Mouse (Mus musculus): Measurements from ENCODE around the gene Gprc5d. TPM values are rescaled to one million over a fixed set of nuclear protein-coding genes. Genes with fewer than 3 reads are reported as not detected.

Gprc5d gene
- polyA plus RNA-seq, 1 experiment from 2014 or later, result not detected

DNA sequence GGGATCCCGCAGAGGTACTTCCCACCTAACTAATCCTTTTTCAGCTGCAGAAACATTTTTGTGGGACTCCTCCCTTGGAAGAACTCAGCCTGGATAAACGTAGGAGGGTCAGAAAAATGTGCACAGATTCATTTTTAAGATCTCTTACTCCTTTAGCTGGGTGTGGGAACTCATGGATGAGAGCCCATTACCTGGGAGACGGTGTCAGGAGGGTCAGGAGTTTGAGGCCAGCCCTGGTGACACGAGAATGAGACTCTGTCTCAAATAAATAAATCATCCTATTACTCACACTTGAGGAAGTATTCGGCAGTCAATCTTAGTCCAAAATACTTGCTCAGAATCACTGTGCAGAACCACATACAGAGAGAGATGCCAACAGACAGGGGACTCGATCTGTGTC is 48.2 kb downstream of the Gprc5d start:
- ATAC-seq (ENCODE audit: insufficient number of reproducible peaks, insufficient read depth, low FRiP score, low read depth), result no peak
- no peaks in the 10 kb centered on the region for H3K36me3 ChIP-seq (ENCODE audit: control insufficient read depth, insufficient read depth, low read length)
- H3K9ac ChIP-seq (ENCODE audit: low read length), result no peak overlapping the region
- no peaks in the 10 kb centered on the region for H3K27me3 ChIP-seq (ENCODE audit: control insufficient read depth, insufficient read depth, low read length)
- 76% methylated on average over 6 of the region's 6 CpGs for WGBS
- no peak overlapping the region for H3K4me3 ChIP-seq (ENCODE audit: control insufficient read depth in 1 of 2, insufficient read depth in 1 of 2, low read depth in 1 of 2, low read length in 2 of 2)
- no peak overlapping the region for H3K27ac ChIP-seq (replicated peaks in 1 of 2; ENCODE audit: control insufficient read depth in 1 of 2, insufficient read depth in 1 of 2, low read depth in 2 of 2, low read length in 2 of 2)
- H3K9me3 ChIP-seq (ENCODE audit: control insufficient read depth, low read length), result no peaks in the 10 kb centered on the region
- no peak overlapping the region for H3K4me2 ChIP-seq (ENCODE audit: low read length)
- H3K4me1 ChIP-seq (ENCODE audit: control insufficient read depth in 2 of 2, insufficient read depth in 2 of 2, low read length in 2 of 2), result peaks cover 9 to 16% of the 10 kb centered on the region in 2 experiments

DNA sequence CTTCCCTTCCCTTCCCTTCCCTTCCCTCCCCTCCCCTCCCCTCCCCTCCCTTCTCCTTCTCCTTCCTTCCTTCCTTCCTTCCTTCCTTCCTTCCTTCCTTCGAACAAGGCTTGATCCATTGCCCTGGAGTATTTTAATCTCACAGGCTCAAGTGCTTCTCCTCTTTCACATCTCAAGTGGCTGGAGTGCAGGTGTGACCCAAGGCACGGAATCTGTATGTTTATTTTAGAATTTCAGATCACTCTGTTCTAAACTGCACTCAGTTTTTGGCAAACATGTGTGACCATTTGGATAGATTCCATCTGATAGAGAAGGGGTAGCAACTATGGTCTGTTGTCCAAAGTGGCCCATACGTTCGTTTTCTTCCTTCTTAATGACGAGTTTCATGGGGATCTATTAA is 49.9 kb downstream of the Gprc5d start:
- H3K27ac ChIP-seq (replicated peaks in 1 of 2; ENCODE audit: control insufficient read depth in 1 of 2, insufficient read depth in 1 of 2, low read depth in 2 of 2, low read length in 2 of 2), result no peak overlapping the region
- WGBS, result 71% methylated on average over 5 of the region's 5 CpGs
- H3K27me3 ChIP-seq (ENCODE audit: control insufficient read depth, insufficient read depth, low read length), result no peaks in the 10 kb centered on the region
- H3K4me2 ChIP-seq (ENCODE audit: low read length), result no peak overlapping the region
- H3K9me3 ChIP-seq (ENCODE audit: control insufficient read depth, low read length), result no peaks in the 10 kb centered on the region
- no peak overlapping the region for H3K4me3 ChIP-seq (ENCODE audit: control insufficient read depth in 1 of 2, insufficient read depth in 1 of 2, low read depth in 1 of 2, low read length in 2 of 2)
- peaks cover 9 to 17% of the 10 kb centered on the region in 2 experiments for H3K4me1 ChIP-seq (ENCODE audit: control insufficient read depth in 2 of 2, insufficient read depth in 2 of 2, low read length in 2 of 2)
- no peaks in the 10 kb centered on the region for H3K36me3 ChIP-seq (ENCODE audit: control insufficient read depth, insufficient read depth, low read length)
- ATAC-seq (ENCODE audit: insufficient number of reproducible peaks, insufficient read depth, low FRiP score, low read depth), result no peak
- no peak overlapping the region for H3K9ac ChIP-seq (ENCODE audit: low read length)

DNA sequence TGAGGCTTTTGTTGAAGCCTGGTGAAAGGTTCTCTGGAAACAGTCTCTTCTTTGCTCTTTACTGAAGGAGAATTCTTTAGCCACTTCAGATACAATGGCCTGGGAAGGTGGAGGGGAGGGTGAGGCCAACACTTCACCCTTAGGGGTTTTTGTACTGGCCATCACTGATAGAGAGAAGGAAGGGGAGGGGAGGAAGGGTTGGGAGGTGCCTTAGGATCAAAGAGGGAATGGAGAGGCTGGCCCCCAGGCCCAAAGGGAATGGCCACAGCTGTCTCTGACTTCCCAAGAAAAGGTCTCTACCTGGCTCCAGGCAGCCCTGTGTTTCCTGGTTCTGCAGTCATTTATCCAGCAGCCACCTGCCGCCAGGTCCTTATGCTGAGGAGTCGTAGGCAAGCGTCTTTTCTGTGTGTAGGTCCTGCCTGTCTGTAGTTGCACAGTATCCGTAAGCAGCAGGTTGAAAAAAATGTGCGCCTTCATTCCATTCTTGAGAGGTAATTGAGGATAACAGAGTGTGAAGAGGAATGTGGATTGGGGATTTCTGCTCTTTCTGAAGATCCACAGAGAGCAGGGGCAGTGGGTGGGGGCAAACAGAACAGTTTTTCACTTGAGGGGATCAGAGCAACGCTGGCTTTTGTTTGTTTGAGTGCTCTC is 51.2 kb downstream of the Gprc5d start:
- H3K27me3 ChIP-seq (ENCODE audit: control insufficient read depth, insufficient read depth, low read length), result 0 out of 2 replicates have a peak, but pooled peaks cover 5% of the 10 kb centered on the region
- no peak for ATAC-seq (ENCODE audit: insufficient number of reproducible peaks, insufficient read depth, low FRiP score, low read depth)
- no peak overlapping the region for H3K4me3 ChIP-seq (ENCODE audit: control insufficient read depth in 1 of 2, insufficient read depth in 1 of 2, low read depth in 1 of 2, low read length in 2 of 2)
- no peak overlapping the region for H3K9ac ChIP-seq (ENCODE audit: low read length)
- peaks cover 9 to 17% of the 10 kb centered on the region in 2 experiments for H3K4me1 ChIP-seq (ENCODE audit: control insufficient read depth in 2 of 2, insufficient read depth in 2 of 2, low read length in 2 of 2)
- WGBS, result 31% methylated on average over 6 of the region's 6 CpGs
- H3K9me3 ChIP-seq (ENCODE audit: control insufficient read depth, low read length), result no peaks in the 10 kb centered on the region
- H3K27ac ChIP-seq (replicated peaks in 1 of 2; ENCODE audit: control insufficient read depth in 1 of 2, insufficient read depth in 1 of 2, low read depth in 2 of 2, low read length in 2 of 2), result 0 out of 4 replicates have a peak overlapping the region, but pooled peaks of 1 of the 2 experiments have one; percentile 1
- H3K4me2 ChIP-seq (ENCODE audit: low read length), result peak overlapping the region; percentile 86
- no peaks in the 10 kb centered on the region for H3K36me3 ChIP-seq (ENCODE audit: control insufficient read depth, insufficient read depth, low read length)

DNA sequence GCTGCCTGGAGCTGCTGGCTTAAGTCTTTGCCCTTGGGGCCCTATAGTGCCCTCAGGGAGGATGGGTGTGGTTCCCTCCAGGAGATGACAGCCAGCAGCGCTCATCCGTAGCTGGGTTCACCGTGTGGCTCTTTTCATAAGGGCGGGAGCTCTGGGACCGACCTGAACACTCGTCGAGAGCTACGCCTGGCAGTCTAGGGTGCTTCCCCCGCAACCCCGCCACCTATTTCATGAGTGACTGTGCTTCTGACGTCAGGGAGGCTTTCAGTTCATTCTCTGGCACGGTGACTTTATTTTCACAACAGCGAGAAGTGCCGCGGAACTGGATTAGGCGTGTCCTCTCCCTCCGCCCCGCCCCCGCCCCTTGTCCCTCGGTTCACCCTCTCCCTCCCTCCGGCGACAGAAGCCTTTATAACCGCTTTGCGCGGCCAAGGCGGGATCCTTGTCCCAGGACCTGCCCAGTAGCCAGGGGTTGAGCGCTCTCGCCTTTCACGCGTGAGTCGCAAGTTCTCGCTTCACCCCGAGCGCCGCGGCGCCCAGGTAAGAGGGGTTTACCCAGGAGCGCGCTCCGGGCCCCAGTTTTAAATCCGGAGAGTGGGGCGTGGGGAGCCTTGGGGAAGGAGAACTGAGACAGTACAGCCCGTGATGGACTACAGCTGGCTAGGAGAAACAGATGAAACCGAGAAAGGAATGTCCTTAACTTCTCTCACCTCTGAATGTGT is 52.7 kb downstream of the Gprc5d start, which contains the start of gene Gprc5a:
Gene Gprc5a (plus strand): TSS at position 416 of the 722 bp plus-strand sequence.
- WGBS, result under 1% methylated on average over 44 of the region's 44 CpGs
- Histone ChIP-seq H3K9me3 (ENCODE audit: control insufficient read depth, low read length) (no peaks in the 10 kb centered on the region), H3K4me2 (ENCODE audit: low read length) (peak within 1 kb of the TSS; percentile 86), H3K4me3 (ENCODE audit: control insufficient read depth in 1 of 2, insufficient read depth in 1 of 2, low read depth in 1 of 2, low read length in 2 of 2) (peak within 1 kb of the TSS; percentile 52 to 55), H3K4me1 (ENCODE audit: control insufficient read depth in 2 of 2, insufficient read depth in 2 of 2, low read length in 2 of 2) (peaks cover 9 to 17% of the 10 kb centered on the region in 2 experiments), H3K27me3 (ENCODE audit: control insufficient read depth, insufficient read depth, low read length) (0 out of 2 replicates have a peak, but pooled peaks cover 5% of the 10 kb centered on the region), H3K9ac (ENCODE audit: low read length) (peak within 1 kb of the TSS; percentile 71), H3K36me3 (ENCODE audit: control insufficient read depth, insufficient read depth, low read length) (no peaks in the 10 kb centered on the region), H3K27ac (replicated peaks in 1 of 2; ENCODE audit: control insufficient read depth in 1 of 2, insufficient read depth in 1 of 2, low read depth in 2 of 2, low read length in 2 of 2) (no peak within 1 kb of the TSS)
- ATAC-seq (ENCODE audit: insufficient number of reproducible peaks, insufficient read depth, low FRiP score, low read depth), result peak; percentile 70

DNA sequence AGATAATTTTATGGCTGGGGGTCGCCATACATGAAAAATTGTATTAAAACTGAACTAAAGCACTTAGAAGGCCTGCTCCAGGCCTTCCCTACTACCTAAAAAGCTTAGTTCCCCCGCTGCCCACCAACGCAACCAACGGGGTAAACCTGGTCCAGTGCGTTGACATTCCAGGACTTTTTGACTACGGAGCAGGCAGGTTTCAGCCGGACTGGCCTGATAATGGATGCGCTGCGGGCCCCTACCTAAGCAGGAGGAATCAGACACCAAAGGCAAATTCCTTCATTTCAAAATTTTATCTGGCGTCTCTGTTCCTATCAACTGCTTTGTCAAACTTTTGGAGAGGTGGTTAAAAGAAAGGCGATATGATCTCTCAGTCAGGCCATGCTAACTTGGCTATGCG is 53.5 kb downstream of the Gprc5d start:
- no peak overlapping the region for H3K27ac ChIP-seq (replicated peaks in 1 of 2; ENCODE audit: control insufficient read depth in 1 of 2, insufficient read depth in 1 of 2, low read depth in 2 of 2, low read length in 2 of 2)
- H3K36me3 ChIP-seq (ENCODE audit: control insufficient read depth, insufficient read depth, low read length), result no peaks in the 10 kb centered on the region
- H3K4me2 ChIP-seq (ENCODE audit: low read length), result peak overlapping the region; percentile 86; the same call in 1 of the 2 replicates
- H3K4me3 ChIP-seq (ENCODE audit: control insufficient read depth in 1 of 2, insufficient read depth in 1 of 2, low read depth in 1 of 2, low read length in 2 of 2), result no peak overlapping the region; a peak in 1 of 4 replicates
- no peaks in the 10 kb centered on the region for H3K9me3 ChIP-seq (ENCODE audit: control insufficient read depth, low read length)
- 76% methylated on average over 12 of the region's 12 CpGs for WGBS
- H3K27me3 ChIP-seq (ENCODE audit: control insufficient read depth, insufficient read depth, low read length), result 0 out of 2 replicates have a peak, but pooled peaks cover 5% of the 10 kb centered on the region
- H3K9ac ChIP-seq (ENCODE audit: low read length), result 0 out of 2 replicates have a peak overlapping the region, but pooled peaks have one; percentile 71
- ATAC-seq (ENCODE audit: insufficient number of reproducible peaks, insufficient read depth, low FRiP score, low read depth), result no peak
- H3K4me1 ChIP-seq (ENCODE audit: control insufficient read depth in 2 of 2, insufficient read depth in 2 of 2, low read length in 2 of 2), result peaks cover 9 to 17% of the 10 kb centered on the region in 2 experiments

DNA sequence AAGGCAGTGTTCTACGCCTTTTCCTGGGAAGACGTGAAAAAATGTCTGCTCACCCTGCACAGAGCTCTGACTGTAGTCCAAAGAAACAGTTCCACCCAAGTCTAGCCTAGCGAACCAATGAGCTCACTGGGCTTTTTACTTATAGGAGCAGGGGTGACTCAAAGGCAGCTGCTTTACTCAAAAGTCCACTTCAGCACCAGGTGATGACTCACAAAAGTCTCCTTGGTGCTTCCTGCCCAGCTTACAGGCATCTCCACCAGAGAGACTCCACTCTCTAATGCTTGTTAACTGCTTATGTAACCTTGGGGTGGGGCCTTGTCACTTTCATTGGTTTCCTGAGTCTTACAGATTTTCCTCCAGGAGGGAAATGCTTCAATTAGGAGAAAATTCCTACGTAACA is 57.4 kb downstream of the Gprc5d start:
- H3K4me2 ChIP-seq (ENCODE audit: low read length), result no peak overlapping the region
- 0 out of 2 replicates have a peak, but pooled peaks cover 5% of the 10 kb centered on the region for H3K27me3 ChIP-seq (ENCODE audit: control insufficient read depth, insufficient read depth, low read length)
- peaks cover 0 to 5% of the 10 kb centered on the region in 2 experiments; a peak in 1 of 4 replicates for H3K4me1 ChIP-seq (ENCODE audit: control insufficient read depth in 2 of 2, insufficient read depth in 2 of 2, low read length in 2 of 2)
- H3K9me3 ChIP-seq (ENCODE audit: control insufficient read depth, low read length), result no peaks in the 10 kb centered on the region
- no peak overlapping the region for H3K4me3 ChIP-seq (ENCODE audit: control insufficient read depth in 1 of 2, insufficient read depth in 1 of 2, low read depth in 1 of 2, low read length in 2 of 2)
- H3K27ac ChIP-seq (replicated peaks in 1 of 2; ENCODE audit: control insufficient read depth in 1 of 2, insufficient read depth in 1 of 2, low read depth in 2 of 2, low read length in 2 of 2), result no peak overlapping the region
- no peak for ATAC-seq (ENCODE audit: insufficient number of reproducible peaks, insufficient read depth, low FRiP score, low read depth)
- H3K9ac ChIP-seq (ENCODE audit: low read length), result no peak overlapping the region
- 93% methylated on average over 4 of the region's 4 CpGs for WGBS
- no peaks in the 10 kb centered on the region for H3K36me3 ChIP-seq (ENCODE audit: control insufficient read depth, insufficient read depth, low read length)

Data from heart, embryonic 14.5 days (tissue).